Comparison of ENCODE assay signal across 10 mouse cellular contexts in genomic region chr13:12503238-12503751, GRCm38 (mm10). TPM values are rescaled to one million over a fixed set of nuclear protein-coding genes. Genes with fewer than 3 reads are reported as not detected.
A peak's percentile ranks its signal among the peaks of the same experiment; 100 is the strongest.
DNase-seq lines count a peak whose midpoint lies in the region; ATAC-seq and TF ChIP-seq lines count a peak whose summit lies in the region.
"Had no signal": no experiment of that assay in that cellular context is flagged by ENCODE, and none has a peak within 500 bp of the region (broad histone marks: within the 10 kb centered on the region; RNA-seq: fewer than 3 reads in every experiment).

No protein-coding gene starts in this region.

- no peak overlapping the region for H3K4me2 ChIP-seq in midbrain, postnatal 0 days (ENCODE audit: low read depth, low read length, poor library complexity, severe bottlenecking)

- H3K9ac ChIP-seq in midbrain, postnatal 0 days (replicated peaks; ENCODE audit: low read length, poor library complexity, severe bottlenecking): no peak overlapping the region

- peaks cover 12% of the 10 kb centered on the region for H3K4me1 ChIP-seq in hindbrain, embryonic 10.5 days (replicated peaks)
- no peaks in the 10 kb centered on the region for H3K4me1 ChIP-seq in midbrain, postnatal 0 days (ENCODE audit: insufficient read depth, low read length)

- ATAC-seq in midbrain, postnatal 0 days (ENCODE audit: low FRiP score): no peak

- WGBS in hindbrain, embryonic 10.5 days: 38% methylated on average over 11 of the region's 11 CpGs
- WGBS in midbrain, postnatal 0 days: 26% methylated on average over 11 of the region's 11 CpGs

- peak overlapping the region; percentile 50 for H3K27ac ChIP-seq in hindbrain, embryonic 10.5 days
- no peak overlapping the region for H3K27ac ChIP-seq in midbrain, postnatal 0 days (ENCODE audit: low read depth, low read length)

- no peak for TF ChIP-seq CTCF in midbrain, postnatal 0 days (IDR thresholded peaks at IDR 0.05)

- H3K27me3 ChIP-seq in hindbrain, embryonic 10.5 days (ENCODE audit: insufficient read depth, poor library complexity, severe bottlenecking): no peaks in the 10 kb centered on the region
- H3K27me3 ChIP-seq in midbrain, postnatal 0 days (ENCODE audit: insufficient read depth, low read length): no peaks in the 10 kb centered on the region

- no peaks in the 10 kb centered on the region for H3K36me3 ChIP-seq in hindbrain, embryonic 10.5 days
- no peaks in the 10 kb centered on the region for H3K36me3 ChIP-seq in midbrain, postnatal 0 days (ENCODE audit: insufficient read depth, low read length)

- H3K4me3 ChIP-seq in hindbrain, embryonic 10.5 days: no peak overlapping the region
- H3K4me3 ChIP-seq in midbrain, postnatal 0 days (ENCODE audit: low read depth, low read length): no peak overlapping the region

- peak; percentile 38 to 46 for DNase-seq in spleen, postnatal 36 days (ENCODE audit: low spot score in 2 of 2)
- no peak for DNase-seq in spleen, postnatal 14 days (ENCODE audit: low spot score in 2 of 2)
- DNase-seq in hindbrain, embryonic 10.5 days (ENCODE audit: low spot score): peak; percentile 22
- peak; percentile 55 for DNase-seq in midbrain, postnatal 0 days (ENCODE audit: low spot score)
- DNase-seq in frontal cortex, postnatal 25 days (ENCODE audit: low spot score in 2 of 2): no peak
- DNase-seq in frontal cortex, postnatal 14 days (ENCODE audit: low spot score in 2 of 2): no peak
- no peak for DNase-seq in urinary bladder, postnatal 4 days (ENCODE audit: low spot score in 2 of 2)
- DNase-seq in frontal cortex, adult 2 months (ENCODE audit: extremely low spot score in 1 of 2, low spot score in 1 of 2): no peak
- DNase-seq: cerebellum, postnatal 14 days had no signal

- no peaks in the 10 kb centered on the region for H3K9me3 ChIP-seq in hindbrain, embryonic 10.5 days
- no peaks in the 10 kb centered on the region for H3K9me3 ChIP-seq in midbrain, postnatal 0 days (ENCODE audit: low read length)

RNA-seq across cellular contexts. Expression of gene Edaradd, which starts 16.9 kb away (rescaled TPM):
- 1.1 TPM in 2 replicates for polyA plus RNA-seq in hindbrain, embryonic 10.5 days (2016; fragmentation: Nextera tagmentation; extraction: Ambion mirVana)
- 1.1 and 1.4 TPM in 2 replicates for total RNA-seq in midbrain, postnatal 0 days (2014; rRNA removed)
- polyA plus RNA-seq in midbrain, postnatal 0 days (2015; fragmentation: Nextera tagmentation; extraction: Ambion mirVana): 1.4 TPM in 2 replicates
- 0.53 and 0.58 TPM in 2 replicates for polyA plus RNA-seq in frontal cortex, adult 2 months (2012; rRNA removed)
- total RNA-seq: MEL had no signal

RNA-seq across cellular contexts. Expression of gene Lgals8, which starts 38.6 kb away (rescaled TPM):
- 8.5 and 11.3 TPM in 2 replicates for polyA plus RNA-seq in hindbrain, embryonic 10.5 days (2016; fragmentation: Nextera tagmentation; extraction: Ambion mirVana)
- 24.5 and 34.3 TPM in 2 replicates for total RNA-seq in midbrain, postnatal 0 days (2014; rRNA removed)
- polyA plus RNA-seq in midbrain, postnatal 0 days (2015; fragmentation: Nextera tagmentation; extraction: Ambion mirVana): 30.2 and 31.3 TPM in 2 replicates
- 34.7 and 39.5 TPM in 2 replicates for polyA plus RNA-seq in frontal cortex, adult 2 months (2012; rRNA removed)

Comparison
In these comparisons a context has a peak if more than half of its experiments do, and no peak if none do; other contexts are left out.
1. DNase-seq: peak in spleen, postnatal 36 days (2 of 2), hindbrain, embryonic 10.5 days (single experiment) and midbrain, postnatal 0 days (single experiment); none in spleen, postnatal 14 days (0 of 2), frontal cortex, postnatal 25 days (0 of 2), frontal cortex, postnatal 14 days (0 of 2), urinary bladder, postnatal 4 days (0 of 2) and frontal cortex, adult 2 months (0 of 2).